Mouse (Mus musculus): Measurements from ENCODE around the gene 1700102P08Rik. TPM values are rescaled to one million over a fixed set of nuclear protein-coding genes. Genes with fewer than 3 reads are reported as not detected.

Gene 1700102P08Rik
- 0.23 TPM in 1 of 2 replicates, not detected in the other for polyA plus RNA-seq (2012; rRNA removed)

DNA sequence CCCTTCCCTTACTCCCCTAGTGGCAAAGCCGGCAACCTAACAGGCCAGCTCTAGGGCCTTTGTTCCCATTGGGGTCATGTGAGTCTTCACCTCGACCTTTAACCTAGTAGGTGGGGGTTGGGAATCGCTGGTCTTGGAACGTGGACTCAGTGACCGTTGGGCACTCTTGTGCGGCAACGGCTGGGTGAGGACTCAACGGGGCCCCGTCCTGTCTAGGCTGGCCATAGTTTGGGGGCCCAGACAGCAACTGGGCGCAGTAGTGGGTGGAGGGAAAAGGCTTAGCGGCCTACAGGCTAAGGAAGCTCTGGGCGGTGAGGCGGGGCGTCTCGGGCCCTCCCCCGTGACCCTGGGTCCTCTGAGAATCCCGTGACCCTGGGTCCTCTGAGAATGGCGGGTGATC lies at the start of gene 1700102P08Rik:
TSS of gene 1700102P08Rik (plus strand) at position 130 of the 400 bp plus-strand sequence.
- Histone ChIP-seq H3K4me1 (ENCODE audit: control insufficient read depth, insufficient read depth, insufficient read length, low read length) (no peaks in the 10 kb centered on the region), H3K4me3 (ENCODE audit: low read depth, low read length) (no peak within 1 kb of the TSS), H3K27ac (ENCODE audit: insufficient read depth, low read depth, low read length) (no peak within 1 kb of the TSS), H3K27me3 (ENCODE audit: control insufficient read depth, insufficient read depth, low read length) (no peaks in the 10 kb centered on the region), H3K36me3 (ENCODE audit: control insufficient read depth, insufficient read depth, low read length) (peaks cover 52% of the 10 kb centered on the region)
- TF ChIP-seq POLR2A (IDR thresholded peaks at IDR 0.05; ENCODE audit: low read depth, low read length) (no peak), CTCF (IDR thresholded peaks at IDR 0.05; ENCODE audit: extremely low read depth, insufficient read length, insufficient replicate concordance, low read depth, low read length) (no peak)
- WGBS, result 84% methylated on average over 18 of the region's 18 CpGs

DNA sequence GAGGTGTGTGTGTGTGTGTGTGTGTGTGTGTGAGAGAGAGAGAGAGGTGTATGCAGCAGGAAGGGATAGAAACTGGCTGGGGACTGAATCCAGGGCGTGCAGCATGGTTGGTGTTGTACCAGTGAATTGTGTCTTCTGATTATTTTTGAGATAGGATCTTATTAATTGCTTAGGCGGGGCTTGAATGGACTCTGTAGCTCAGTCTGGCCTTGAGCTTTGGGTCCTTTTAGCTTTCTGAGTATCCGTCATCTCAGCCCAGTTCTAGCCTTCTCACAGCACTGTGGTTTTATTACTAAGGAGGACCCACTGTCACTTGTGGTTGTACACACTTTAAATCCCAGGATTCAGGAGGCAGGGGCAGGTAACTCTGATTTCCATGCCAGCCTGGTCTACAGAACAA lies 49.3 kb upstream of the 1700102P08Rik start:
- H3K4me1 ChIP-seq (ENCODE audit: control insufficient read depth, insufficient read depth, insufficient read length, low read length), result peaks cover 27% of the 10 kb centered on the region; the same call in 1 of the 2 replicates
- WGBS, result 20% methylated on average over 3 of the region's 3 CpGs
- TF ChIP-seq CTCF (IDR thresholded peaks at IDR 0.05; ENCODE audit: extremely low read depth, insufficient read length, insufficient replicate concordance, low read depth, low read length), result no peak
- no peaks in the 10 kb centered on the region for H3K36me3 ChIP-seq (ENCODE audit: control insufficient read depth, insufficient read depth, low read length)
- H3K27ac ChIP-seq (ENCODE audit: insufficient read depth, low read depth, low read length), result peak overlapping the region; percentile 98
- no peaks in the 10 kb centered on the region for H3K27me3 ChIP-seq (ENCODE audit: control insufficient read depth, insufficient read depth, low read length)
- H3K4me3 ChIP-seq (ENCODE audit: low read depth, low read length), result no peak overlapping the region

DNA sequence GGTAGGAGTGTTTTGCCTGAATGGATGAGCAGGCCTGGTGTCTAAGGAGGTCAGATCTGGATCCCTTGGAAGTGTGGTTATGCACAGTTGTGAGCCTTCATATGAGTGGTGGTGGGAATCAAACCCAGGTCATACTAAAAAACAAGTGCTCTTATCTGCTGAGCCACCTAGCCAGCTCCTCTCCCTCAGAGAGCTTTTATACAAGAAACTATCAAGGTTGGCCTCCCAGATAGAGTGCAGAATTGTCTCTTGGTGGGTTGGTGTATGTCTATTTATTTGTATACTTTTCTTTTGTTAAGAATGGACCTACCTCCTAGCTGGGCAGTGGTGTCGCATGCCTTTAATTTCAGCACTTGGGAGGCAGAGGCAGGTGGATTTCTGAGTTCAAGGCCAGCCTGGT lies 48.8 kb upstream of the 1700102P08Rik start:
- TF ChIP-seq POLR2A (IDR thresholded peaks at IDR 0.05; ENCODE audit: low read depth, low read length) (no peak), CTCF (IDR thresholded peaks at IDR 0.05; ENCODE audit: extremely low read depth, insufficient read length, insufficient replicate concordance, low read depth, low read length) (no peak)
- Histone ChIP-seq H3K4me1 (ENCODE audit: control insufficient read depth, insufficient read depth, insufficient read length, low read length) (peaks cover 24% of the 10 kb centered on the region; the same call in 1 of the 2 replicates), H3K36me3 (ENCODE audit: control insufficient read depth, insufficient read depth, low read length) (no peaks in the 10 kb centered on the region), H3K4me3 (ENCODE audit: low read depth, low read length) (no peak overlapping the region), H3K27ac (ENCODE audit: insufficient read depth, low read depth, low read length) (peak overlapping the region; percentile 98), H3K27me3 (ENCODE audit: control insufficient read depth, insufficient read depth, low read length) (no peaks in the 10 kb centered on the region)
- 94% methylated on average over 1 of the region's 1 CpGs for WGBS

DNA sequence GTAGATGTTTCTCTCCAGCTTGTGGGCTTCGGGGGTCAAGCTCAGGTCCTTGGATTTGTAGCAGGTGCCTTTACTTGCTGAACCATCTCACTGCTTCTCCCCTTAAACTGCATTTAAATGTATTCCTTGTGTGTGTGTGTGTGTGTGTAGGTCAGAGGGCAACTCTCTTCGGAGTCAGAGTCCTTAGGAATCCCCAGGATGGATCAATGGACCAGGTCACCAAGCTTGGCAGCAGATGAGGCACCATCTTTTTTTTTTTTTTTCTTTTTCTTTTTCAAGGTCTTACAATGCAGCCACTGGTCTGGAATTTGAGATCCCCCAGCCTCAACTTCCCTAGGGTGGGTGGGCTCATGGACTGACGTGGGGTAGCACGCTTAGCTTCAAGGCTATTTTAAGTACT lies 48.1 kb upstream of the 1700102P08Rik start:
- Histone ChIP-seq H3K4me3 (ENCODE audit: low read depth, low read length) (no peak overlapping the region), H3K36me3 (ENCODE audit: control insufficient read depth, insufficient read depth, low read length) (no peaks in the 10 kb centered on the region), H3K27me3 (ENCODE audit: control insufficient read depth, insufficient read depth, low read length) (no peaks in the 10 kb centered on the region), H3K4me1 (ENCODE audit: control insufficient read depth, insufficient read depth, insufficient read length, low read length) (peaks cover 24% of the 10 kb centered on the region; the same call in 1 of the 2 replicates), H3K27ac (ENCODE audit: insufficient read depth, low read depth, low read length) (peak overlapping the region; percentile 17; the same call in 1 of the 2 replicates)
- TF ChIP-seq POLR2A (IDR thresholded peaks at IDR 0.05; ENCODE audit: low read depth, low read length) (no peak), CTCF (IDR thresholded peaks at IDR 0.05; ENCODE audit: extremely low read depth, insufficient read length, insufficient replicate concordance, low read depth, low read length) (no peak)
- 81% methylated on average over 4 of the region's 4 CpGs for WGBS

DNA sequence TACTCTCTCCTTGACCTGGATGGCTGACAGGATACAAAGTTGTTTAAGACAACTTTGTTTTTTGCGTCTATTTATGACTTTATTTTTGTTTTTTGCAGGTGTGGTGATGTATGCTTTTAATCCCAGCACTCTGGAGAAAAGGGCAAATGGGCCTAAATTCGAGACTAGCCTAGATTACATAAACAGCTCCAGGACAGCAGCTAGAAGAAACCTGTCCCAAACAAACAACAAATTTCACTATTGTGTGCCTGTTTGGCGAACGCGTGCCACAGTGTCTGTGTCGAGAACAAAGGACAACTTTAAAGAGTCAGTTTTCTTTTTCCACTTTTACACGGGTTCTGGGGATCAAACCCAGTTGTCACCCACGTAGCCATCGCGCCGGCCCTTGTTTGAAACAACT lies 45.6 kb upstream of the 1700102P08Rik start:
- Histone ChIP-seq H3K27me3 (ENCODE audit: control insufficient read depth, insufficient read depth, low read length) (no peaks in the 10 kb centered on the region), H3K4me3 (ENCODE audit: low read depth, low read length) (peak overlapping the region; percentile 69), H3K4me1 (ENCODE audit: control insufficient read depth, insufficient read depth, insufficient read length, low read length) (peaks cover 17% of the 10 kb centered on the region; the same call in 1 of the 2 replicates), H3K36me3 (ENCODE audit: control insufficient read depth, insufficient read depth, low read length) (peaks cover 16% of the 10 kb centered on the region), H3K27ac (ENCODE audit: insufficient read depth, low read depth, low read length) (peak overlapping the region; percentile 96)
- 2% methylated on average over 11 of the region's 11 CpGs for WGBS
- TF ChIP-seq POLR2A (IDR thresholded peaks at IDR 0.05; ENCODE audit: low read depth, low read length) (no peak), CTCF (IDR thresholded peaks at IDR 0.05; ENCODE audit: extremely low read depth, insufficient read length, insufficient replicate concordance, low read depth, low read length) (no peak)

DNA sequence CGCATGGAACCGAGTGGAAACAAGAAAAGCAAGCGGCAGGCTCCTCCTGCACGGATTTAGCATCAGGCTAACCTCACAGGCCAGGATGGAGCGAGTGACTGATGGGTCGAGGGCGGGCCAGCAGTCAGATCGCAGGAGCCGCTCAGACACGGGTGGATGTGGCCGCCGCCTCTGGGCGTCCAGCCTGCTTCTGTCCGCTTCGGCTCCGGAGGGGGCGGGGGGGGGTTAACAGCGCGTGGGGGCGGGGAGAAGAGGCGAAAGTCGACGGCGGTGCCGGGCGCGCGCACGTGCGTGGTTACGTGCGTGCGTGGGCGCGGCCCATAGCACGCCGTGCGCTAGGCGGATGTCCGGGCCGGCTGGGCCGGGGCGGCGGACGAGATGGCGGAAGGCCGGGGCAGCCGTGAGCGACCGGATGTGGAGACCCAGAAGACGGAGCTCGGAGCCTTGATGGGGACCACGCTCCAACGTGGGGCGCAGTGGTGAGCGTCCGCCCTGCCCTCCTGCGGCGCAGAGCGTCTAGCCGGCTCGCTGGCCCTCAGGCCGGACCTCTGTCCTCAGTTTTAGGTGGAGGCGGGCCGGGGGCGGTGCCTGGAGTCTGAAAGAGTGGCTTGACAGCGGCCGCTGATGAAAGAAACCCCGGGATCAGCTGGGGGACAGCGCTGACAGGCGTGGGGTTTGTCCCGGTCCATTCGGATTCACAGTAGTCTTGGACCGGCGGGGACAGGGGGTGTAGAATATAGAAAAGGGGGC lies 44.9 kb upstream of the 1700102P08Rik start, which contains the start of gene Usp4:
TSS of gene Usp4 (plus strand) at position 314 of the 750 bp plus-strand sequence.
- TF ChIP-seq CTCF (IDR thresholded peaks at IDR 0.05; ENCODE audit: extremely low read depth, insufficient read length, insufficient replicate concordance, low read depth, low read length), result no peak
- peak; percentile 89 for TF ChIP-seq POLR2A (IDR thresholded peaks at IDR 0.05; ENCODE audit: low read depth, low read length)
- no peaks in the 10 kb centered on the region for H3K27me3 ChIP-seq (ENCODE audit: control insufficient read depth, insufficient read depth, low read length)
- WGBS, result under 1% methylated on average over 75 of the region's 75 CpGs

DNA sequence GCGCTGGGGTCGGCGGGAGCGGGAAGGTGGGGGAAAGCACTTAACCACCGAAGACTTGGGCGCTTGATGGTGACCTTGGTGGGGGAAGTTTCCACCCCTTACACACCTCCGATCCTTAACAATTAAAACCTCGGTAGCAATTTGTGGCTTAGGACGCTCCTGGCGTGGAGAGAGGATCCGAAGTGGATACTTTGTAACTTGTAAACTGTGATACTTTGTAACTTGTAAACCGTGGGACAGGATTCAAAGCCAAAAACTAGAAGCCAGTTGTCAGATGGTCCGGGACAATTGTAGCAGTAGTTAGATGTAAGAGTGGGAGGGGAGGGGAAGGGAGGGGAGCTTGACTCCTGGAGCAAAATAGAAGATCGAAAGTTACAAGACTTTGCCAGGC lies 44.3 kb upstream of the 1700102P08Rik start:
- H3K4me1 ChIP-seq (ENCODE audit: control insufficient read depth, insufficient read depth, insufficient read length, low read length), result peaks cover 8% of the 10 kb centered on the region; the same call in 1 of the 2 replicates
- peak overlapping the region; percentile 69 for H3K4me3 ChIP-seq (ENCODE audit: low read depth, low read length)
- peak overlapping the region; percentile 79; the same call in 1 of the 2 replicates for H3K27ac ChIP-seq (ENCODE audit: insufficient read depth, low read depth, low read length)
- TF ChIP-seq POLR2A (IDR thresholded peaks at IDR 0.05; ENCODE audit: low read depth, low read length) (no peak), CTCF (IDR thresholded peaks at IDR 0.05; ENCODE audit: extremely low read depth, insufficient read length, insufficient replicate concordance, low read depth, low read length) (no peak)
- under 1% methylated on average over 14 of the region's 14 CpGs for WGBS
- peaks cover 28% of the 10 kb centered on the region for H3K36me3 ChIP-seq (ENCODE audit: control insufficient read depth, insufficient read depth, low read length)
- H3K27me3 ChIP-seq (ENCODE audit: control insufficient read depth, insufficient read depth, low read length), result no peaks in the 10 kb centered on the region

More for the DNA sequence above, 44.9 kb upstream of the 1700102P08Rik start, which contains the start of gene Usp4:
- peaks cover 13% of the 10 kb centered on the region; the same call in 1 of the 2 replicates for H3K4me1 ChIP-seq (ENCODE audit: control insufficient read depth, insufficient read depth, insufficient read length, low read length)
- H3K36me3 ChIP-seq (ENCODE audit: control insufficient read depth, insufficient read depth, low read length), result peaks cover 22% of the 10 kb centered on the region
- H3K4me3 ChIP-seq (ENCODE audit: low read depth, low read length), result peak within 1 kb of the TSS; percentile 69
- peak within 1 kb of the TSS; percentile 96 for H3K27ac ChIP-seq (ENCODE audit: insufficient read depth, low read depth, low read length)

Data from small intestine, adult 2 months (tissue).